Mouse (Mus musculus): ENCODE results near the gene Slc7a15. TPM values are rescaled to one million over a fixed set of nuclear protein-coding genes. Genes with fewer than 3 reads are reported as not detected.

Gene Slc7a15
- not detected for polyA plus RNA-seq (2017; shearing (Covaris generic))

DNA sequence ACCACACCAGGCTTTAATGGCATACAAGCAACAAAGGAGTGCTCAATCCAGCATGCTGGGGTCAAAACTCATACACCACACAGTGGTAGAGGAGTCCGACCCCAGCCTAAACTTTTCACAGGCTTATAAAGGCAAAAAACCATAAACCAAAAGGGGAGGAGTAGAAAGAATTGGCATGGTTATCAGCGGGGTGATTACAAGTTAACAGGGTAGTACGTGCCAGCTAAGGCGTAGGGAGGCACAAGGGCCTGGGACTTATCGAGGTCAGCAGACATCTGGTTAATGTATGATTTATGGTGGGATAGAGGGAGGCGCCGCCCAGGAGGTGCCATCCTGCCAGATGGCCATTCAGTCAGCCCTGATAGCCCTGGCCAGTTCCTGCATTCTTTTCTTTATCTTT lies at the start of gene Slc7a15:
TSS of gene Slc7a15 (minus strand) at position 101 of the 400 bp plus-strand sequence.

GRCm38 (mm10) chr12:8499871-8500596 lies 98.8 kb downstream of the Slc7a15 start, which contains the start of gene Rhob:
Gene Rhob, minus strand, starts transcription at chr12:8500009.

Other genes with a start within 250 kb of the Slc7a15 start
- gene Rhob, start 99.1 kb downstream of the Slc7a15 start, polyA plus RNA-seq (2017; shearing (Covaris generic)), result 0.34 TPM
- 15.5 TPM for gene Pum2, start 75.1 kb upstream of the Slc7a15 start, polyA plus RNA-seq (2017; shearing (Covaris generic))
- 0.49 TPM for gene Sdc1, start 172.3 kb upstream of the Slc7a15 start, polyA plus RNA-seq (2017; shearing (Covaris generic))

Measured in activated CD4-positive, CD25-positive, alpha-beta regulatory T cell, adult 9 weeks (primary cell).